Mouse (Mus musculus) kidney, embryonic 15.5 days (tissue): ENCODE data around the gene H2-T24. TPM values are rescaled to one million over a fixed set of nuclear protein-coding genes. Genes with fewer than 3 reads are reported as not detected.
"Not testable (repeated sequence)": the region's sequence is repeated elsewhere in the genome, so short reads cannot be mapped to it uniquely, and the experiment has no call there.

Source experiments
- ATAC-seq: fragments of 200-750 bp; cut with Nextera tagmentation; replicated peaks from 2 replicates; pipeline ENCODE4 v1.8.0; 2017; ENCODE audit warnings: moderate TSS enrichment; ENCODE audit not compliant: low FRiP score
- H3K27ac ChIP-seq: fragments of 300-500 bp; sonication (generic); 2 replicates; pipeline ENCODE4 v1.5.1; 2015; ENCODE audit warnings: mild to moderate bottlenecking, inconsistent platforms
- H3K27me3 ChIP-seq: fragments of 300-500 bp; sonication (generic); 2 replicates; pipeline ENCODE4 v1.6.1; 2015; ENCODE audit warnings: inconsistent platforms
- H3K36me3 ChIP-seq: fragments of 300-500 bp; sonication (generic); 2 replicates; pipeline ENCODE4 v1.6.1; 2015; ENCODE audit warnings: inconsistent platforms
- H3K4me1 ChIP-seq: fragments of 300-500 bp; sonication (generic); 2 replicates; pipeline ENCODE4 v1.6.1; 2015; ENCODE audit warnings: inconsistent platforms
- H3K4me2 ChIP-seq: fragments of 300-500 bp; sonication (generic); 2 replicates; pipeline ENCODE4 v1.6.1; 2015; ENCODE audit warnings: moderate library complexity, mild to moderate bottlenecking, inconsistent platforms
- H3K4me3 ChIP-seq: fragments of 300-500 bp; sonication (generic); replicated peaks from 2 replicates; pipeline ENCODE4 v1.5.1; 2015; ENCODE audit warnings: mild to moderate bottlenecking, inconsistent platforms
- H3K9ac ChIP-seq: fragments of 300-500 bp; sonication (generic); 2 replicates; pipeline ENCODE4 v1.6.1; 2015; ENCODE audit warnings: mild to moderate bottlenecking, inconsistent platforms
- H3K9me3 ChIP-seq: fragments of 300-500 bp; sonication (generic); replicated peaks from 2 replicates; pipeline ENCODE4 v1.6.1; 2016; ENCODE audit warnings: inconsistent platforms
- WGBS: fragments of 180-500 bp; shearing (Covaris S2); methylation state at CpG from one replicate; pipeline ENCODE4 v1.1.7; 2015; ENCODE audit warnings: mixed read lengths; 5-methylcytosine and 5-hydroxymethylcytosine counted together
- polyA plus RNA-seq: library from polyadenylated mRNA; unstranded; fragments of >200 nt; fragmentation: Nextera tagmentation; extraction: Ambion mirVana; gene quantifications from 2 replicates; pipeline ENCODE4 v1.2.1, GENCODE M21; 2015

Gene H2-T24
- polyA plus RNA-seq, 1 experiment from 2014 or later, result 3.5 TPM

GRCm38 (mm10) chr17:36032351-36032875, 12.1 kb upstream of the H2-T24 start, which contains the start of gene H2-T23:
H2-T23 (minus strand) TSS chr17:36032855.
- peak; percentile 54; the same call in 1 of the 2 replicates for ATAC-seq

GRCm38 (mm10) chr17:36031583-36032331, 11.4 kb upstream of the H2-T24 start:
- H3K27ac ChIP-seq, ATAC-seq, H3K27me3 ChIP-seq, H3K36me3 ChIP-seq, H3K9me3 ChIP-seq: not testable (repeated sequence)
- peaks cover 11% of the 10 kb centered on the region; the same call in 1 of the 2 replicates for H3K4me1 ChIP-seq
- H3K9ac ChIP-seq, result peak overlapping the region; percentile 41
- under 1% methylated on average over 40 of the region's 40 CpGs for WGBS
- H3K4me3 ChIP-seq, result peak overlapping the region; percentile 54
- H3K4me2 ChIP-seq, result peak overlapping the region; percentile 97

More at GRCm38 (mm10) chr17:36032351-36032875, 12.1 kb upstream of the H2-T24 start, which contains the start of gene H2-T23:
- Histone ChIP-seq H3K4me1 (peaks cover 11% of the 10 kb centered on the region; the same call in 1 of the 2 replicates), H3K4me3 (peak within 1 kb of the TSS; percentile 54), H3K9ac (peak within 1 kb of the TSS; percentile 41), H3K4me2 (peak within 1 kb of the TSS; percentile 97)
- H3K27me3 ChIP-seq, H3K27ac ChIP-seq, H3K36me3 ChIP-seq, H3K9me3 ChIP-seq: not testable (repeated sequence)
- WGBS, result 1% methylated on average over 24 of the region's 25 CpGs

GRCm38 (mm10) chr17:36030703-36031582, 10.6 kb upstream of the H2-T24 start:
- H3K9ac ChIP-seq, H3K27ac ChIP-seq, H3K36me3 ChIP-seq, H3K27me3 ChIP-seq, ATAC-seq, H3K9me3 ChIP-seq: not testable (repeated sequence)
- peak overlapping the region; percentile 54 for H3K4me3 ChIP-seq
- peak overlapping the region; percentile 97 for H3K4me2 ChIP-seq
- WGBS, result 54% methylated on average over 8 of the region's 8 CpGs
- peaks cover 11% of the 10 kb centered on the region; the same call in 1 of the 2 replicates for H3K4me1 ChIP-seq

- H3K4me1 ChIP-seq, result peaks cover 11% of the 10 kb centered on the region; the same call in 1 of the 2 replicates
- H3K9me3 ChIP-seq, H3K9ac ChIP-seq, H3K27me3 ChIP-seq, H3K4me2 ChIP-seq, H3K4me3 ChIP-seq, H3K27ac ChIP-seq, H3K36me3 ChIP-seq, ATAC-seq: not testable (repeated sequence)
- 66% methylated on average over 4 of the region's 4 CpGs for WGBS
Measured at GRCm38 (mm10) chr17:36030046-36030702, 9.8 kb upstream of the H2-T24 start.

- no peak overlapping the region for H3K9ac ChIP-seq
- H3K36me3 ChIP-seq, result no peaks in the 10 kb centered on the region
- ATAC-seq, result no peak
- H3K27me3 ChIP-seq, result peaks cover 4% of the 10 kb centered on the region; the same call in 1 of the 2 replicates
- H3K27ac ChIP-seq, result no peak overlapping the region
- H3K4me3 ChIP-seq, result no peak overlapping the region
- H3K4me1 ChIP-seq, result peaks cover 13% of the 10 kb centered on the region
- no peak overlapping the region for H3K4me2 ChIP-seq
- H3K9me3 ChIP-seq, result no peaks in the 10 kb centered on the region
- 75% methylated on average over 7 of the region's 7 CpGs for WGBS
Measured at GRCm38 (mm10) chr17:36028879-36029619, 8.7 kb upstream of the H2-T24 start.

GRCm38 (mm10) chr17:36027663-36028062, 7.3 kb upstream of the H2-T24 start:
- no peak overlapping the region for H3K4me3 ChIP-seq
- no peak overlapping the region for H3K9ac ChIP-seq
- H3K9me3 ChIP-seq, result no peaks in the 10 kb centered on the region
- peaks cover 24% of the 10 kb centered on the region for H3K4me1 ChIP-seq
- H3K36me3 ChIP-seq, result no peaks in the 10 kb centered on the region
- WGBS, result 91% methylated on average over 4 of the region's 4 CpGs
- no peak for ATAC-seq
- no peak overlapping the region for H3K27ac ChIP-seq
- H3K27me3 ChIP-seq, result peaks cover 4% of the 10 kb centered on the region; the same call in 1 of the 2 replicates
- no peak overlapping the region for H3K4me2 ChIP-seq

GRCm38 (mm10) chr17:36025901-36026300, 5.5 kb upstream of the H2-T24 start:
- no peak overlapping the region for H3K4me3 ChIP-seq
- ATAC-seq, result no peak
- H3K9ac ChIP-seq, result no peak overlapping the region
- no peaks in the 10 kb centered on the region for H3K36me3 ChIP-seq
- H3K27ac ChIP-seq, result no peak overlapping the region
- H3K4me1 ChIP-seq, result peaks cover 17% of the 10 kb centered on the region
- H3K4me2 ChIP-seq, result no peak overlapping the region
- WGBS, result 70% methylated on average over 4 of the region's 4 CpGs
- H3K27me3 ChIP-seq, result no peaks in the 10 kb centered on the region
- H3K9me3 ChIP-seq, result no peaks in the 10 kb centered on the region

- H3K9ac ChIP-seq, result no peak overlapping the region
- ATAC-seq, result no peak
- H3K9me3 ChIP-seq, result no peaks in the 10 kb centered on the region; the same call in 1 of the 2 replicates
- 80% methylated on average over 5 of the region's 5 CpGs for WGBS
- peaks cover 17% of the 10 kb centered on the region for H3K4me1 ChIP-seq
- H3K4me3 ChIP-seq, result no peak overlapping the region
- no peaks in the 10 kb centered on the region for H3K36me3 ChIP-seq
- no peak overlapping the region for H3K27ac ChIP-seq
- no peaks in the 10 kb centered on the region for H3K27me3 ChIP-seq
- H3K4me2 ChIP-seq, result no peak overlapping the region
Measured at GRCm38 (mm10) chr17:36025197-36025596, 4.8 kb upstream of the H2-T24 start.

- no peak for ATAC-seq
- WGBS, result 48% methylated on average over 9 of the region's 9 CpGs
- peak overlapping the region; percentile 21; the same call in 1 of the 2 replicates for H3K4me2 ChIP-seq
Measured at GRCm38 (mm10) chr17:36023710-36024654, 3.6 kb upstream of the H2-T24 start.

GRCm38 (mm10) chr17:36022922-36023321, 2.6 kb upstream of the H2-T24 start:
- no peak for ATAC-seq
- Histone ChIP-seq H3K4me1 (peaks cover 17% of the 10 kb centered on the region), H3K9me3 (no peaks in the 10 kb centered on the region; the same call in 1 of the 2 replicates), H3K4me2 (no peak overlapping the region), H3K27ac (no peak overlapping the region), H3K9ac (no peak overlapping the region), H3K27me3 (no peaks in the 10 kb centered on the region), H3K4me3 (no peak overlapping the region), H3K36me3 (no peaks in the 10 kb centered on the region)
- 89% methylated on average over 6 of the region's 6 CpGs for WGBS

More at GRCm38 (mm10) chr17:36023710-36024654, 3.6 kb upstream of the H2-T24 start:
- peaks cover 17% of the 10 kb centered on the region for H3K4me1 ChIP-seq
- peak overlapping the region; percentile 54 for H3K27ac ChIP-seq
- H3K27me3 ChIP-seq, result no peaks in the 10 kb centered on the region
- H3K9me3 ChIP-seq, result no peaks in the 10 kb centered on the region; the same call in 1 of the 2 replicates
- no peaks in the 10 kb centered on the region for H3K36me3 ChIP-seq
- H3K9ac ChIP-seq, result no peak overlapping the region
- H3K4me3 ChIP-seq, result no peak overlapping the region
